Mouse (Mus musculus) layer of hippocampus, adult 6 months (tissue): Measurements from ENCODE around the gene Gm266. TPM values are rescaled to one million over a fixed set of nuclear protein-coding genes. Genes with fewer than 3 reads are reported as not detected.

Experiments used
- long read RNA-seq, 2 experiments: library from polyadenylated mRNA; unstranded; transcript quantifications; one replicate each; pipeline ENCODE4 v2.0.0; 2019 to 2020
- polyA plus RNA-seq: library from polyadenylated mRNA; unstranded; fragments of <200 nt; fragmentation: Nextera tagmentation; gene quantifications from 2 replicates; pipeline ENCODE4 v1.2.3, GENCODE M21; 2021

Gm266 gene
- 3.0 and 4.5 TPM in 2 replicates for polyA plus RNA-seq
- long read RNA-seq, experiment 1, transcript Gm266-201 (1 exons, 1,215 nt): major isoform, 9 of 9 reads
- long read RNA-seq, experiment 1, partial matches to known transcripts: 0 of 9 reads
- long read RNA-seq, experiment 1, other reads (novel, unspliced or antisense): 0 of 9 reads
- long read RNA-seq, experiment 2, transcript Gm266-201 (1 exons, 1,215 nt): major isoform, 7 of 7 reads
- long read RNA-seq, experiment 2, partial matches to known transcripts: 0 of 7 reads
- long read RNA-seq, experiment 2, other reads (novel, unspliced or antisense): 0 of 7 reads

GRCm38 (mm10) chr12:111485652-111486306, at the start of gene Gm266:
TSS of gene Gm266 (minus strand) at chr12:111485823.

GRCm38 (mm10) chr12:111442309-111443010, 43.2 kb downstream of the Gm266 start, which contains the start of gene Tnfaip2:
TSS of gene Tnfaip2 (plus strand) at chr12:111442469.

Other genes with a start within 250 kb of the Gm266 start
- gene Amn, start 214.7 kb downstream of the Gm266 start, polyA plus RNA-seq: 12.6 and 23.2 TPM in 2 replicates
- gene Cdc42bpb, start 108.1 kb downstream of the Gm266 start, polyA plus RNA-seq: 22.0 and 23.9 TPM in 2 replicates
- gene Lbhd2, start 79.0 kb downstream of the Gm266 start, polyA plus RNA-seq: 42.9 and 56.3 TPM in 2 replicates
- gene Exoc3l4, start 68.8 kb downstream of the Gm266 start, polyA plus RNA-seq: 2.6 and 3.6 TPM in 2 replicates
- 2.5 and 3.5 TPM in 2 replicates for gene Tnfaip2, start 43.4 kb downstream of the Gm266 start, polyA plus RNA-seq
- 397 and 486 TPM in 2 replicates for gene Eif5, start 52.2 kb upstream of the Gm266 start, polyA plus RNA-seq
- 11.7 and 12.7 TPM in 2 replicates for gene Mark3, start 88.7 kb upstream of the Gm266 start, polyA plus RNA-seq
- 4,595 and 5,324 TPM in 2 replicates for gene Ckb, start 186.5 kb upstream of the Gm266 start, polyA plus RNA-seq
- 7.3 and 8.3 TPM in 2 replicates for gene Trmt61a, start 192.3 kb upstream of the Gm266 start, polyA plus RNA-seq
- 49.9 and 52.1 TPM in 2 replicates for gene Bag5, start 227.4 kb upstream of the Gm266 start, polyA plus RNA-seq
- 74.6 and 75.3 TPM in 2 replicates for gene Apopt1, start 227.4 kb upstream of the Gm266 start, polyA plus RNA-seq